Mouse (Mus musculus): ENCODE data around the gene Nmbr. TPM values are rescaled to one million over a fixed set of nuclear protein-coding genes. Genes with fewer than 3 reads are reported as not detected.

Gene Nmbr
- polyA plus RNA-seq (2014; fragmentation: Illumina TruSeq; extraction: RNeasy Lipid Tissue Mini Kit (QIAGEN cat#74804); ENCODE audit: low read depth, low replicate concordance), result 0.82 TPM

DNA sequence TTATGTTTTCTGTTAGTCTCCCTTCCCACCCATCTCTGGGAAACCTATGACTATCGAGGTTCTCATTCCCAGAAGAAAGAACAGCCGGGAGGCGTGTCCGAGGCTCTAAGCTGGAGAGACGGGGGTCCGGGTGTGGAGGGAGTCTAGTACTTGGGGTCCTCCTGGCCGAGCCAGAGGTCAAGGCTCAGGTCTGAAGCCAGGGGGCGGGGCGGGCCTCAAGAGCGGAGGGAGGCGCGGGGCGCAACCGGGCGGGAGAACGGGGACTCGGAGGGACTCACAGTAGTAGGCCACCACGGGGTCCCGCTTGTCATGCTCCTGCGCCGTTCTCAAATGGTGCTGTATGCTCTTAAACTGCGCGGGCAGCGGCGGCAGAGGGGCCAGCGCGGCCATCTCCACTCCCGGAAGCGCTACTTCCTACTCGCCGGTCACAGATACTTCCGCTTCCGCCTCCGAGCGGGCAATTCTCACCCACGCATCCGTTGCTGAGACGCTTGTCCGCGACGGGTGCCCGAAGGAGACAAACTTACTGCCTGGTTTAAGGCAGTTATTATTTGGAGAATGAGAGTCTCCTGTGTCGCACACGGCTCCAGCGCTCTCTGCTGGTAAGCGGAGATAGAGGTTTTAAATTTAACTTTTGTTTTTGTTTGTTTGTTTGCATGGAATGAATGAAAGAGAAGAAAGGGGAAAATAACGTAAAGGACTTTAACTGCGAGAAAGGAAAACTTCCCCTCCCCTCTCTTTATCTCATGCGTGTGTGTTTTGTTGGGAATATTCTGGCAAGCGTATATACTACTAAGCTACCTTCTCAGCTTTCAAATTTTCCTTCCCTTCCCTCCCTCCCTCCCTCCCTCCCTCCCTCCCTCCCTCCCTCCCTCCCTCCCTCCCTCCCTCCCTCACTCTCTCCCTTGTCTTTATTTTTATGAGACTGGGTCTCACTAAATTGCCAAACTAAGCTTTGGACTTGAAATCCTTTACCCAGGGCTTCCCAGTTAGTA is at the start of gene Nmbr, which contains the start of gene Vta1:
Gene Nmbr (plus strand): TSS at position 520 of the 995 bp plus-strand sequence.
Gene Vta1 (minus strand): TSS at position 489 of the 995 bp plus-strand sequence.

DNA sequence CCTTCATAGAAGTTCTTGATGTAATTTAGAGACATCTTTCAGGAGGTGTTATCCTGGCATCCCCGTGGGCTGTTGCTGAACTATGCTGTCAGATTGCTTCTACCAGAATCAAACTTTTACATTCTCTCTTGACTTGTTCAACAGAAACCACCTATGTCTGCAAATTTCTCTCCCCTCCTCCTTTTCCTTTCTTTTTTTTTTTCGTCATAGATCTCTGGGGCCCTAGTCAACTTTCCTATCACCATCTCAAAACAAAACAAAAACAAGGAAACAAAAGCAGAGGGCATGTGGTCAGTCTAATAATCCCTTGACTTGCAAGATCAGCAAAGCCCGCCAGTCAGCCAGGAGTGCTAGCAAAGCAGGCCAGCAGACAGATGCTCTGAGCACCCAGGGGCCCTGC is 12.7 kb downstream of the Nmbr start, which contains the start of gene Gje1:
Gene Gje1 (minus strand): TSS at position 101 of the 400 bp plus-strand sequence.

Other genes starting within 250 kb of the Nmbr start
- 3.7 TPM for gene Adgrg6, start 159.9 kb upstream of the Nmbr start, polyA plus RNA-seq (2014; fragmentation: Illumina TruSeq; extraction: RNeasy Lipid Tissue Mini Kit (QIAGEN cat#74804); ENCODE audit: low read depth, low replicate concordance)
- 161 TPM for gene Vta1, start within 50 bp of the Nmbr start, polyA plus RNA-seq (2014; fragmentation: Illumina TruSeq; extraction: RNeasy Lipid Tissue Mini Kit (QIAGEN cat#74804); ENCODE audit: low read depth, low replicate concordance)
- not detected for gene Gje1, start 12.6 kb downstream of the Nmbr start, polyA plus RNA-seq (2014; fragmentation: Illumina TruSeq; extraction: RNeasy Lipid Tissue Mini Kit (QIAGEN cat#74804); ENCODE audit: low read depth, low replicate concordance)